Mouse (Mus musculus) neutrophil, adult 5-6 weeks (primary cell): ENCODE results near the gene Hoxa9. TPM values are rescaled to one million over a fixed set of nuclear protein-coding genes. Genes with fewer than 3 reads are reported as not detected.

Experiments
- ATAC-seq: fragments of 151-379, 151-347 bp; 2 replicates; pipeline ENCODE4 v1.8.0; 2017; ENCODE audit warnings: mild to moderate bottlenecking, moderate TSS enrichment; ENCODE audit not compliant: insufficient number of reproducible peaks, poor library complexity, low FRiP score, severe bottlenecking; ENCODE audit errors: extremely low read depth
- total RNA-seq: library from RNA; stranded (forward); fragments of 200-1000 nt; gene quantifications from 2 replicates; pipeline ENCODE4 v1.2.3, GENCODE M21; 2017

The Hoxa9 gene
- total RNA-seq, 1 experiment from 2014 or later: not detected

DNA sequence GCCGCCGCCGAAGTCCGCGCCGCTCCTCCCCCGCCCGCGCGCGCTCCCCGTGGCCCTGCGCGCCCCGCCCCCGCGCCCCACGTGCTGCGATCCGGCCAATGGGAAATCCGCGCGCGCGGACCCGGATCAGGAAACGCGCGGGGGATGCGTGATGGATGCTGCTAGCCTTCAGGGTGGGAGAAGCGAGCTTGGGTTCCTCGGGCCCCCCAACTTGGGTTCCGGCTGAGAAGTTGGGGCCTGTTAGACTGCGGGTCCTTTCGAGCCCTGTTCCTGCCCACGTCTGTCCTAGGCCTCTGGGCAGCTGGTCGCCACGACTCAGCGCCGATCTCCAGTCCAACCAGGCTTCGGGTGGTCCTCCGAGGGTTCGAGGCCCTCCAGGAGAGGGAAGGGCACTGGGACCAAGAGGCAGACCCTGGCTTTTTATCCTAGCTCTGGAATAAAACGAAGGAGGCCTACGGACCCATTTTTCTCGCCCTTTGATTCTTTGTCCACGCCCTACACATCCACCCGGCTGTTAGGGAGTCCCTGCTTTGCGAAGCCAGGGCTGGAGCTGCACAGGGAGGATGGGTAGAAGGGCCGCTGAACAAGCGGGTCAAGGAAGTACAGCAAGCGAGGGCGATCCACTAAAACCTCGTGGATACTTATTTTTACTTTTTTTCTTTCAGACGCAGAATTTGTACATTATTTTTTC, 38.9 kb downstream of the Hoxa9 start:
- ATAC-seq: peak; percentile 71

DNA sequence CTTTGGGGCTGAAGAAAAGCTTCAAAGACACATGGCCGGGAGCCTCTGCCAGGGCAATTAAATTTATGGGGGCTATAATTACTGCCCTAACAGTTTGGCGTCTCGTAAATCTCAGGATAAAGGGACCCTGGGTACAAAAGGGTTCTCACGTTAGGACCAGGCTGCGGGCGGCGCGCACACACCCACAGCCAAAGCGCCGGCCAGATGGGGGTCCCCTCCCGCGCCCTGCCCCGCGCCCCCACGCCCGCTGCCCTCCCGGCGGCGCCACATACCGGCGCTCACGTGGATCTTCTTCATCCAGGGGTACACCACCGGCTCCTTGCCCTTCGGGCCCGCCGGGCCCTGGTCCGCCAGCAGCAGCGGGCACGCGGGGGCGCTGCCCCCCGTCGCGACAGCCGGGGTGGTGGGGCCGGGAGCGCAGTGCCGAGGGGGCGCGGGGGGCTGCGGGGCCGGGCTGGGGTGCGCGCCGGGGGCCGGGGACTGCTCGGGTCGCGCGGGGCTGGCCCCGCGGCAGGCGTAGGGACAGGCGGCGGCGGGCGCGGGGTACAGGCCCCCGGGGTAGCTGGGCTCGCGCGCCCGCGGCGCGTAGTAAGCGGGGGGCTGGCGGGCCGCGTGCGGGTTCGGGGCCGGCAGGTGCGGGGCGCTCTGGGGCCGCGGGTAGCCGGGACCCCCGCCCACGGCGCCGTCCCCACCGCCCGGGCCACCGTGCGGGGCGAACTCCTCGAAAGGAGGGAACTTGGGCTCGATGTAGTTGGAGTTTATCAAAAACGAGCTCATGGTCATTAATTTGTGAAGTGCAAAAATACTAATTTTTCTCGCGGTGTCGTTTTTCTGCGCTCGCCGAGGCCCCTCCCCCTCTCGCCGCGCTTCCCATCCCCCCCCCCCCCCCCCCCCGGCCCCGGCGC, 39.7 kb downstream of the Hoxa9 start, which contains the start of gene Hoxa4:
Gene Hoxa4, minus strand, starts transcription at position 848 of the 905 bp plus-strand sequence.
- ATAC-seq: no peak

DNA sequence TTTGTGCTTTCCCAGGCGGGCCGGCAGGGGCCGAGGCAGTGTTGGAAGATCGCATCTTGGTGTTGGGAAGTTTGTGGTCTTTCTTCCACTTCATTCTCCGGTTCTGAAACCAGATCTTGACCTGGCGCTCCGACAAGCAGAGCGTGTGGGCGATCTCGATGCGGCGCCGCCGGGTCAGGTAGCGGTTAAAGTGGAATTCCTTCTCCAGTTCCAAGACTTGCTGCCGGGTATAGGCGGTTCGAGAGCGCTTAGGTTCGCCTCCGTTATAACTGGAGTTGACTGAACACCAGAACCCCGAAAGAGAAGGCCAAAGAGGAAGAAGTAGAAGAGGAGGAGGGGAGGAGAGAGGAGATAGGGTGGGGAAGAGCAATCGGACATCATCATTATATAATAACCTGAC, 40.5 kb downstream of the Hoxa9 start:
- ATAC-seq: no peak

DNA sequence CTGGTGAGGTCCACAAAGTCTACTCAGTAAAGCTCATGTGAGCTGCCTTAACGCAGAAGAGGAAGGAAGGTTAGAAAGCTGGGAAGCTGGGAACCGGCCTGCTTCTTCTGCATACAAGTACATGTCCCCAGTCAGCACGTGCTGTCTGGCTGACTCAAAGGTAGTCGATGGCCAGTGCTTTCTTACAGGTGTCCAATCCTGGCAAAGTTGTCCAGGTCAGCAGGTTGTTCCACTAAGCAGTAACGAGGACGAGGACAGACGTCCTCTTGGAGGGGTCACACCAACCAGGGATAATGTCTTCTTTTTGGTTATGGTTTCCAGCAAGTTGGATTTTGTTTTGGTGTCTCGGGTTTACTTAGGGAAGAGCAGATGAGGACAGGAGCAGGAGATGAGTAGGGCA, 41.0 kb downstream of the Hoxa9 start:
- no peak for ATAC-seq

DNA sequence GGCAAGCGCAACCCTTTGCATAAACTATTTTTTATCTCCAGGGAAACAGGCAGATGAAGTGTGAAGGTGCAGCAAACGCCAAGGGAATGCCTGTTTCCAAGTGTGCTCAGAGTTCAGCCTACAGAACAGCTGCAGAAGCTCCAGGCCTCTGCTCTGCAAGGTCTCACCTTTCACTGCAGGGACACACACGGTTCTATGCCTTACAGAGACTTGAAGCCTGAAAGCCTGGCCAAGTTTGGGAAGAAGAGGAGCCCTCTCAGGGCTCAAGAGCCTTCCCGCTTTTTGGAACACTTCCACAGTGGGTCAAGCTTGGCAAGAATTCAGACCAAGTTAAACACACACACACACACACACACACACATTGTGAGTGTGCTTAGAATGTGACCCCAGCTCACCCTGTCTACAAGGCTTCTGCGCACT, 41.7 kb downstream of the Hoxa9 start:
- no peak for ATAC-seq

DNA sequence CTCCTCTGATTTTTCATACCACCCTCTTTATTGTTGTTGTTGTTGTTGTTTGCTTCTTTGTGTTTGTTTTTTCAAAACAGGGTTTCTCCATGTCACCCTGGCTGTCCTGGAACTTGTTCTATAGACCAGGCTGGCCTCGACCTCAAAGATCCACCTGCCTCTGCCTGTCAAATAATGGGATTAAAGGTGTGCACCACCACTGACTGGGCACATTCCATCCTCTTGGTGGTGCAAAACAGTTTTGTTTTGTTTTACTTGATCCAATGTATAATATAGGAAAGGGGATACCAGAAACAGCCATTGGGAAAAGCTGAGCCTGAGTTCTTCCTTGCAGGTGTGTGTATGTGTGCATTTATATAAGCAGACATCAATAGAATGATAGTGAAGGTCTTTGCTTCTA, 44.4 kb downstream of the Hoxa9 start:
- ATAC-seq: no peak

DNA sequence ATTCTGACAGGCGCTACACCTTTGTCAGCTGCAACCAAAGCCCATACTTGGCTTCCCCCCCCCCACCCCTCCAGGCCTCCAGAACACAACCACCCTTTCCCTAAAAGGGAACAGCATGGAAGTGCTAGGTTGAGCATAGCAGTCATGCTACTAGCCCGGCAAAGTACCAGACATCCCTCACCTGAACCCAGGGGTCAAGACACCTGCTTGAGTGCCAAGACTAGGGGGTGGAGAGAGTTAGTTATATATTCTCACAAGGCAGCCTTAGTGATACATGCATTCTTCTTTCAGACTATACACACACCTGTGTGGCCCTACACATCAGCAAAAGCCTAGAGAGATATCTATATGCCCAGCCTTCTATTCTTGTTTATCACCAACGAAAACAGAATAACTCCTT, 45.1 kb downstream of the Hoxa9 start:
- no peak for ATAC-seq

DNA sequence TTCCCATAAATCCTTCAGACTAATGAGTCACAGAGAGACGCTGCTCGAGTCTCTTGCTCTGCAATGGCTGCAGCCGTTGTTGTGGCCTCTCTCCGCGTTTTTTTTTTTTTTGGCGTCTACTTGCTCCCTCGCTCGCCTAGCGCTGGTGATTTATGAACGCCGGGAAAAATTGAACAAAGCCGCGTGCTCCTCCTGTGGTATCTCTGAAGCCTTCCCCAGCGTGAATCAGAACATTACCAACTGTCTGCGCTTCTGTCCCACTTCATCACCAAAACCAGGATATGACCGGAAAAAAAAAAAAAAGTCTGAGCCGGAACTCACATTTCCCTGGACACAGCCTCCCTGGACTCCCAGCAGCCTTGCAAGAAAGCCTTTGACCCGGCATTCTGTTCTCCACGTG, 45.7 kb downstream of the Hoxa9 start:
- ATAC-seq: no peak

DNA sequence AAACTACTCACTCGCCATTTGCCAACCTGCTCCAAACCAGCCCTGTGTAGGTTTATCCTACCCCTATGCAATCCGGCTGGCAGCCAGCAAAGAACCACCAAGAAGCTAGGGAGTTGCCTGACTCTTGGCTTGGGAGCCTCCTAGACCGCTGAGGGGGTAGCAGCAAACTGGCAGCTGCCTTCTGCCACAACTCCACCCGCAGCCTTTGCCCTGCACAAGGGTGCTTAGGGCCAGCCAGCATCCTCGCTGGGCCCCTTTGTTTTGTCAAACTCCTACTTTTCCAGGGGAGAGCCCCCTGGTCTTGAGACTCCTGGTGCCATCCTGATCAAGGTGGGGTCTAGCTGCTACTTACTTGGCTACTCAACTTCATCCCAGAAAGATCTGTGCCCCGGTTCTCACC, 46.2 kb downstream of the Hoxa9 start:
- no peak for ATAC-seq

DNA sequence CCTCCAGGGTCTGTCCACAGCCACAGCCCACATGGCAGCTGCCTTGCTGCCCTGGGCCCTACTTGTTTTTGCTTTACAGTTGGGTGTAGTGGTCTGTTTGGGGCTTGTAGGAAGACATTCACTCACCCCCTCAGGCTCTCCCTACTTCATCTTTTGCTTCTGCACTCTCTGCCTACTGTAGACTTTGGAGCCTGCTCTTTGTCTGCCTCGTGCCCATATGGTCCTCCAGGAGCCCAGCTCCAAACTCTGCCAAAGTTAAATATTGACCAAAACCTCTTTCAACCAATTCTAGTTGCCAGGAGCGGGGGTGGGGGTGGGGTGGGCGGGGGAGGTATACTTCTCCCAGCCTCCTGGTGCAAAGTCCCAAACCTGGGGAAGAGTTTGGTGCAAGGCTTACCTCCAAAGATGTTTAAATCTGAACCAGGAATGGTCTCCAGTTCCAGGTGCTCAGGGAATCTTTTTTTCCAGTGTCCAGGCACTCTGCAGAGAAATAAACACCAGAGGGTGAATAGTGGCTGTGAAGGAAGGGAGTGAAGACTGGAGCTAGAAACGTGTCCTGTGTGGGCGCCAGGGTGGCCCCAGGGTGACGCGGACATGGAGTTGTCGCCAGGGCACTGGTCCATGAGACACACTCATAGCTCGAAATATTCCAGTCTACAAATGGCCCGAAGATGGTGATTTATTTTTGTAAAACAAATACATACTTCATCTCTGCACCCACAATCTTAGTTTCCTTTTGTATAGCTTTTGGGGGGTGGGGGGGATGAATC, 47.4 kb downstream of the Hoxa9 start:
- ATAC-seq: no peak

DNA sequence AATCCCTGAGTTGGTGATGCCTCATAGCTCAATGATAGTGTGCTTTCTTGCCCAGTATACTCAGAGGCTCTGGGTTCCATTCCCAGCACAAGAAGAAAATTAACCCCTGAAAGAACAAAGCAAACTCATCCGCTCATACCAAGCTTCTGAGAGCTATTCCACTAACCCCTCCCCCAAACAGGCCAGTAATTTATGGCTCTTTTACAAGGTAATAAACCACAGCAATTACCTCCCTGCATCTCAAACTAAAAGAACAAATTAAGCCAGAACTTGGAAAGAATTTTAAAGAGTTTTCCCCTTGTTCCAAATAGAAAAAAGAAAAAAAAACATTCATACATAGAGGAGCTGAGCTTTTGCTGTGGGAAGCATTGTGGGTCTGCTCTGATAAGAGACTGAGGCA, 48.1 kb downstream of the Hoxa9 start:
- ATAC-seq: no peak

DNA sequence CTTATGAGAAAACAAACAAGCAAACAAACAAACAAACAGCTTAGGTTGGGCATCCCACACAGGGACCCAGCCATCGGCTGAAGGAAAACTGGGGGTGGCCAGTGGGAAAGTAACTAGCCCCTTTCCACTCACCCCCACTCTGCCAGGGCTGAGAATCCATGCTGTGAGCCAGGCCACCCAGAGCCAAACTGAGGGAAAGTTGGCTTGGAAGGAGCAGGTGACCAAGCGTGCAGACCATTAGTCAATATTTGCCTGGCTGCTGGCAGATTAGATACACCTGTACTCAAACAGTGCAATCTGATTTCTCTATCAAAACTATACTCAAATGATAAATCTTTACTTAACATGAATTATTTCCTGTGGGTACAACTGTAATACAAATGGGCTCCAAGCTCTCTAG, 48.9 kb downstream of the Hoxa9 start:
- ATAC-seq: no peak

DNA sequence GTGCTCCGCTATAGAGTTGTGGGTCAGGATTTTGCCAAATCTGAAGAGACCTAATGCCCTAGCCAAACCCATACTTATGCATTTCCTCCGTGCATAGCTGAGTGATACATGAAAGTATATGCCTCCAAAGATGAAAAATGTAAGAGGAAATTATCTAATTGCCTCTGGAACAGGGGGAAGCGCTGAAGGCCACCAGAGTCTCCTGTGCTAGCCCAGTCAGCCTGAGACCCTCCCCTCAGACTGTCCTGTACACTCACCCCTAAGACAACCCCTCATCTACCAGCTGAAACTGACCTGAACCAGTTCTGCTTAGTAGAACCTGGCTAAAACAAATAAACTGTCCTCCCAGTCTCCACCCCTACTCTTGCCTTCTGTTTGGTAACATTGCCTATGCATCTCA, 50.2 kb downstream of the Hoxa9 start:
- no peak for ATAC-seq

DNA sequence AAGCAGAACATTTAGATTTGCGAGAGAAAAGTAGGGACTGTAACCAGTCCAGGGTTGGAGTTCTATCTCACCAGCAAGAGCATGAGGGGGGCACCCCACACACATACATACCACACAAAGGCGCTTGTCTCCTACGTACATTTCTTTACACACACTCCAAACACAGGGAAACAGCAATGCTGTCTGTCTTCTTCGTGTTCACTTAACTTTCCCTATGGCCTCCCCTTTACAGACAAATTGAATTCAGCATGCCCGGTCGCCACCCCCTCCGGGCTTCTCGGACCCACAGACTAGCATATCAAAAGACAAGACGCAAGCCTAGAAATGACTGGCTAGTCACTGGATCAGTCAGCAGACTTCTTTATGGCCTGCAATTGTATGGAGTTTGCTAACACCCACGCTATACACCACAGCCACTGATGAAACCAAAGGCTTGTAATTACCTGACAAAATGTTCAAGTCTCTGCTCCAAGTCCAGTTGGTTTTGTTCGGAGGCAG, 50.6 kb downstream of the Hoxa9 start:
- no peak for ATAC-seq

DNA sequence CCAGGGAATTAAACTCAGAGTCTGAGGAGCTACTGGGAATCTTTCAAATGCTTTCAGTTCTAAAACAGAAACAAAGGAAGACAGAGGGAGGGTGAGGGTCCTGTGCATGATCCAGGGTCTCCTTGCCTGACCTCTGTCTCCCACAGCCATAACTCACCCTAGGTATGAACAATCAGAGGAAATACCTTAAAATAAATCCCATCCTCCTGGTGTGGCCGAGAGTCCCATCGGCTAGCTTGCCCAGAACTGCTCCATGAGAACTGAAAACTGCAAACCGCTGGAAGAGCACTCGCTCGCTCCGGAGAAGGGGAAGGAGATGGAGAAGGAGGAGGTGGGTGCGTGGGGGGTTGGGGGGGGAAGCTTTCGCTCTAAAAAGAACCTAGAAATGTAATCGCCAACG, 51.2 kb downstream of the Hoxa9 start:
- ATAC-seq: no peak

DNA sequence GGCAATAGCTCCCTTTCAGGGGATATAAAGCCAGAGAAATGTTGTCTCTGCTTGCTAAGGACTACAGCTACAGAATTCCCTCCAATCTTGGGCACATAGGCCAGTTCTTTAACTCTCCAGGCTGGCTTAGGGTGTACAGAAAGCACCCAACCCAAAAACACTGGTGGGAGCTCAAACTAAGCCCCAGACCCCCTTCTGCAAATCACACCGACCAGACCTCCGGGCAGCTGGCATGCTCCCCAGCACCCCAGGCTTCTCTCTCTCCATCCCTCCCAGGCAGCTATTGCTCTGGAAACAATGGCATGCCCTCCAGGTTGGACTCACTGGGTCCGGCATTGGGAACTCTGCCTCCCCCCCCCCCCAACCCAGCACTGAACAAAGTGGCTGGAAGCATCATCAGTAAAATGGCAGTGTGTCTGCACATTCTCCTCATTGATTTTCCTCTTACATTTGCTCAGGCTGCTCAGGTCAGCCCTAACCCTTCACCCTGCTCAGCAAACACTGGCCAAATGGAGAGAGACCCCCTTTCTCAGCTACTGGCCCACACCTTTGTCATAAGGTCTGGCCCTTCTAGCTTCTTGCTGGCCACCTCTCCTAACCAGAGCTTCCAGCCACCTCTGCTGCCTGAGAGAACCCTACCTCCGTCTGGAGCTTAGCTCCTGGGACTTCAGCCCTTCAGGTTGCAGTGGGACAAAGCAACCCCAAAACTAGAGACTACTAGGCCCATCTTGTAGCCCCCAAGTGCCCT, 51.8 kb downstream of the Hoxa9 start:
- no peak for ATAC-seq

DNA sequence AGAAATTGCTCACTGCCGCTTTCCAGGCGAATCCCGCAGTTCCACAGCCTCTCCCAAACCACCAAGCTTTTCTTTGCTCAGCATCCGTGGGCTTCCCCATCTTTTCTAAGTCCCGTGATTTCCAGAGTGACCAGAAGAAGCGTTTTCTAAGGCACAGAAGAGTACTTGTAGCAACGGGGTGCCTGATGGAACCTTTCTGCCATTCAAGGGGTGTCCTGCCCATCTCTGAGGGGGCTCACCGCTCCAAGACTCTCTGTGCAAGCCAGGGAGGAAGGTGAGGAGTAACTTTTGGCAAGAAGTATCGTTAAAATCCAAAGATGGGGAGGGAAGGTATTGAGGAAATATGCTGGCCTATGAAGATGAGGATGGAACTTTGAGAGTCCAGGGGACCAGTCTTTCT, 53.1 kb downstream of the Hoxa9 start:
- ATAC-seq: no peak

DNA sequence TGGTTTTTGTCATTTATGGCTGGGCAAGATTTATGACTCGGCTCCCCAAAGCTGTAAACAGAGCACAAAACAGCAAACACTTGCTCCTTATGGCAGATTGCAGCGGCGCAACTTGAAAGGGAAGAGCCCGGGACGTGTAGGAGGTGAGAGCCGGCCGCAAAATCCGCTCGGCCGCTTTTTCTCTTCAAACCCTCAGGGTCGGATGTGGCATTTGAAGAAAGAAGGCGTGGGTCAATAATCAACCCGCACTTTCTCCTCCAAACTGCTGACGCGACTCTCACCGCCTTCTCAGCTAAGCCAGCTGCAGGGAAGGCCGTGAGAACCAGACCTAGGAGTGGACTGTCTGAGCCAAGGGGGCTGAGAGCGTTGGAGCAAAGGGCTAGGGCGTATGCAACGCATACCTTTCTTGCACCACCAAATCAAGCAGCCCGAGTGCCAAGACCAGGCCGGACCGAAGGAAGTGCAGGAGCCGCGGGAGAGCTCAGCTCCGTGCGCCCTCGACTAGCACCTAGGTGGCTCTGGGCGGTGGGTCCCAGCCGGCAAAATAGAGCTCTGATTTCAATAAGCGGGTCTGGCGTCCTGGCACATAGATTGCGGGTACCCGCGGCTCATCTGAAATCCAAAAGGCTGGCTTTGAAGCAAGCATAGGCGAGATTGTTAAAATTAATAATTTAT, 53.7 kb downstream of the Hoxa9 start, which contains the start of gene 5730596B20Rik:
Gene 5730596B20Rik, plus strand, starts transcription at position 438 of the 675 bp plus-strand sequence.
- ATAC-seq: no peak
